Mouse (Mus musculus) right cerebral cortex, adult 2 months (tissue): Measurements from ENCODE around the gene Ccdc184.
A peak's percentile ranks its signal among the peaks of the same experiment; 100 is the strongest.

Source experiments
- DNase-seq, 2 experiments: peaks; one replicate each; pipeline ENCODE4 v3.0.0; 2021 to 2022; ENCODE audit warnings: low spot score in 2 of 2

The Ccdc184 gene

DNA sequence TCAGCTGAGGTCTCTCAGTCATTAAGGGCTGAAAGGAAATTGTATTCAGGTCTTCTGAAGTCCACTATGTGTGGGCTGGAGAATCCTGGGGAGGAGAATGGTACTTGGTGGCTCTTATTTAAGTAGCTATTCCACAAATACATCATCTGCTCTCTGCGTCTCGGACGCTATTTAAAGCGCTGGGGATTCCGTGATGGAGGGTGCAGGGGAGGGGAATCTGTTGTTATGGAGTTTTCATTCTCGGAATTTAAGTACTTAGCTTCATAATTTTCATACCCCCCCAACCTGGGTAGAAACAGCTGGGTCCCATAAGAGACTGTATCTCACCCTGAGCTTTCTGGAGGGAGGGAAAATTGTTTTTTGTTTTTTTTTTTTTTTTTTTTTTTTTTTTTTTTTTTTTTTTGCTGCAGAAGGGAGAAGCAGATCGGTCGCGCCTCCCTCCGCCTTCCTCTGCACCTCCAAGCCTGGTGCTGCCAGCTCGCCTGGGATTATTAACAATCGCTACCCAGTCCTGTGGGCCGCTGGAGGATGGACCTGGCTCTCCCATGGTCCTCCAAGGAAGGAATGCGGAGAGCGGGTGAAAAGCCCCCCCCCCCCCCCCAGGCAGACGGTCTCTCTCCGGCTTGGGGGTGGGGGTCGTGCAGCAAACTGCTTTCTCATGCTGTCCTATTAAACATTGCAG lies at the start of gene Ccdc184:
TSS of gene Ccdc184 (plus strand) at position 196 of the 682 bp plus-strand sequence.
- peak; percentile 33 to 47 for DNase-seq

DNA sequence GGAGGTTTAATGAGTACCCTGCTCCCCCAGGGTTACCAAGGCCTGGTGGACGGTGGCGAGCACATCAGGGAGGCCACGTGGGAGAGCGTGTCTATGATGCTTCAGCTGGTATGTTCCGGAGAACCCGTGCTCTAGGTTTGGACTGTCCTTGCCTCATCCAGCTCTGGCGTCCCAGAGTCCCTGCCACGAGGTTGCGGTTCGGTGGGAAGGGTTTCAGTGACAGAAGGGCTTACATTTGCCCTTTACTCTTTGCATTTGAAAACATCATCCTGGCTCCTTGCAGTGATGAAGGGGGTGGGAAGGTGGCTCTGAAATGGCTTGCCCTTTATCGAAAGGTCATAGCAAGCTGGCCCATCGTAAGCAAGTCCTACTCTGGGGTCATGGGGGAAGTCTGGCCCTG lies 47.6 kb upstream of the Ccdc184 start:
- no peak for DNase-seq

DNA sequence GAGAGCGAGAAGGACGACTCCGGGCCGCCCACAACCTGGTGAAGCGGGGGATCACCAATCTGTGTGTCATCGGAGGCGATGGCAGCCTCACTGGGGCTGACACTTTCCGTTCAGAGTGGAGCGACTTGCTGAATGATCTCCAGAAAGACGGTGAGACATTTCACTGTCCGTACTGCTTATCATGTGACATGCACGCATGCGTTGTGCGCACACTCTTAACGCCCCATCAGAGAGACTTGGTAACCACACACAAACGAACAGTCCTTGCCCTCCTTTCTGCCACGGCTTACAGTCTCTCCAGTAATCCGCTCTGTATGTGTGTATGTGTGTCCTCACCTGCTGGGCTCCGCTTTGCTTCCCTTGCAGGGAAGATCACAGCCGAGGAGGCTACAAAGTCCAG lies 46.1 kb upstream of the Ccdc184 start:
- DNase-seq, result no peak

DNA sequence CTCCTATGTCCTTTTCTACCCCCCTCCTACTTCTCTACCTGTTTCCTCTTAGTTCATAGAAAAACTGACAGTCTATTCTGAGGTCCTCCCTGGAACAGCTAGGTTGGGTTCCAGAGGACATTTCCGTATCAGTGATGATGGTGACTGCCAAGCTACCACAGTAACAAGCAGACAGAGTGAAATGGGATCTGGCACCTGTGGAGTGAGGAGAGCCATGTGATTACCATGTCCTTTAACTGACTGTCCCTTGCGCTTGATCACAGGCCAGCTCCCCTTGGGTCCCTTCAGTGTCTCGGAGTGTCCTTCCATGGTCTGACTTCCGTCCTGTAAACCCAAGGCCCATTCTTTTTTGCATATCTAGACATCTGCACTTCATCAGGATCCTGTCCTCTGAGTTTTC lies 36.0 kb upstream of the Ccdc184 start:
- no peak for DNase-seq

DNA sequence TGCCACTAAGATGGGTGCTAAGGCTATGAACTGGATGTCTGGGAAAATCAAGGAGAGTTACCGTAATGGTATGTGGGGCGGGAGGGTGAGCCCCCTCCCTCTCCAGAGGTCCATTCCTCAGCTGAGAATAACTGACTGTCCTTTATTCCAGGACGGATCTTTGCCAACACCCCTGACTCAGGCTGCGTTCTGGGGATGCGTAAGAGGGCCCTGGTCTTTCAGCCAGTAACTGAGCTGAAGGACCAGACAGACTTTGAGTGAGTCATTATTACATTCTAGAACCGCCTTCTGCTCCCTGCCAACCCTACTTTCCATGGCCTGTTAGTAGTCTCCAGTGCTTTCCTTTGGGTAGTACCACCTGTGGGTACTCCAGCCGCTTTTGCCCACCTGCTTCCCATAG lies 35.5 kb upstream of the Ccdc184 start:
- no peak for DNase-seq

DNA sequence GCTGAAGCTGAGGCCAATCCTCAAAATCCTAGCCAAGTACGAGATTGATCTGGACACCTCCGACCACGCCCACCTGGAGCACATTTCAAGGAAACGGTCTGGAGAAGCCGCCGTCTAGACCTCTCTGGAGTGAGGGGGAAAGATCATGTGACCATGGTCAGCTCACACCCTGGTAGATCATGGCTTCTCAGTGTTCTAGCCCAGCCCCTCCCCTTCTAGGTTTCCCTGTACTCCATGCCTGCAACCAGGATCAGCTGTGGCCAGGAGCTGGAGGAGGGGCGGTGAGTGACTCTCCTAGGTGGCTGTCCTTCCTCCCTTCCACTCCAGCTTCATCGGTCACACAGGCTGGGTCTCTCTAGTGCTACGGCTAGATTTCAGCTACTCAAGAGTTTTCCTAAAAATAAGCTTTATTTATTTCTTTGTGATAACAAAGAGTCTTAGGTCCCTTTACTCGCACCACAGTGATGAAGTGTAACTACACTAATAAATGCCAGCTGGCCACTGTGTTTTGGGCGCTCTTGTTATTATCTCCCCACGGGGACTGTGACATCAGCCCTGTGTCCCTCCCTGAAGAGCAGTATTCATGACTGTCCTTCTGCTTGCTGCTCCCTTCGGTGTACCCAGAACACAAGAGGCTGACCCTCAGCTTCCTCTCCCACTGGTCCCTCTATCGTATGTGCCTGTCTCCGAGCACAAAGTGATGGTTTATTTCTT lies 34.9 kb upstream of the Ccdc184 start:
- DNase-seq, result no peak

DNA sequence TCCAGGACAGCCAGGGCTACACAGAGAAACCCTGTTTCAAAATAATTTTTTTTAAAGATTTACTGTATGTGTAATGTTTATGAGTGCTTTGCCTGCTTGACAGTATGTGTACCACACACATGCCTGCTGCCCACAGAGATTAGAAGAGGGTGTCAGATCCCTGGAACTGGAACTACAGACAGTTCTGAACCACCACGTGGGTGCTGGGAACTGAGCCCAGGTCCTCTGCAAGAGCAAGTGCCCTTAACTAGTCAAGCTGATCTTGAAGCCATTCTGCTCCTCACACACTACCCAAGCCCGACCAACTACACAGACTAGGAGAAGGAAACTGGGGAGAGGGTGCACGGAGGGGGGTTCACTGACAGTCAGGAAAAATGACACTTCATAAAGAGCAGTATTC lies 33.5 kb upstream of the Ccdc184 start:
- DNase-seq, result no peak

DNA sequence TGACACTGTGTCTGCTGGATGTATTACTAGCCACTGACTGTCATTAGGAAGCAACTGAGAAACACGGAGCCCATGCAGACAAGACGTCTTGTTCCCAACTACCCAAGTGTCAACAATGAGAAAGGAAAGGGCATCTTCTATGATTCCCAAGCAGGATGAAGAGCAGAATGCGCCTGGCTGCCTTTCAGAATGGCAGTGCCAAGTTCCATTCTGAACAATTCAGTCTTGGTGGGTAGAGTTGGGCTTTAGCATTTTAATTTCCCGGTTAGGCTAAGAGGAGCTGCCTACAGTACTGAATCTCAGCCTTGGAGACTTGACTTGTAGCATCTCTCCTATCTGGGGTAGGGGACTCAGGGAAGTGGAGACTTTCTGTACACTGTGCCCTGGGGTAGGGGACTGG lies 32.9 kb upstream of the Ccdc184 start:
- no peak for DNase-seq

DNA sequence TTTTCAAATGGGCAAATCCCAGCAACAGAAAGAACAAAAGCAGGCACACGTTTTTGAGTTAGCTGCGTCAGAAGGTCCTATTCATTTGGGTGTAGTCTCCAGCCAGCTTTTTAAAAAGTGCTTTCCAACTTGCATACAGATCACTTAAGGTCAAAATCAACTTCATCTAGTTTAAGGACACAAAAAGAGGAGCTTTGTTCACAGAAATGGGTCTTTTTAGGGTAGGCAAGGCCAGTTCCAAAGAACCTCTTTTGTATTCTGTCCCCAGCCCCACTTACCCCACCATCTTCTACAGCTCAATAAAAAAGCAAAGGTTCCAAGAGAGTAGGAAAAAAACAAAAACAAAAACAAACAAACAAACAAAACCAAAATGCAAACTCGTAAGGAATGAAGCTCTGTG lies 32.3 kb upstream of the Ccdc184 start:
- no peak for DNase-seq

DNA sequence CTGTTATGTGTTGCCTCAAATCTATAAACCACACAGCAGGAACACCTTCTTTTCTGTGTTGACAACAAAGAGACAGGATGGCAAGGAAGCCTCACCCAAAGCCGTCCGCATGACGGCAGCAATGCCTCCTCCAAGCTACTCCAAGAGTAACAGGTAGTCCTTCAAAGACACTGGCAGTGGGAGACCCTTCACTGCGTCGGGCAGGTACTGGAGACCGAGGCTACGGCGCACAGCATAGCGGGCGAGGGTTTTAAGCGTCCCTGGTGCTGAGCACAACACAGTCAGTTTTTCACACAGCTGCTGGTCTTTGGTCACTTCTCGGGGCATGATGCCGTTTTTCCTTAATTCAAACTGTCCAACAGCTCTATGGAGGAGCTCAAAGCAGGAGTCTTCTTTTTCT lies 31.3 kb upstream of the Ccdc184 start:
- DNase-seq, result no peak

DNA sequence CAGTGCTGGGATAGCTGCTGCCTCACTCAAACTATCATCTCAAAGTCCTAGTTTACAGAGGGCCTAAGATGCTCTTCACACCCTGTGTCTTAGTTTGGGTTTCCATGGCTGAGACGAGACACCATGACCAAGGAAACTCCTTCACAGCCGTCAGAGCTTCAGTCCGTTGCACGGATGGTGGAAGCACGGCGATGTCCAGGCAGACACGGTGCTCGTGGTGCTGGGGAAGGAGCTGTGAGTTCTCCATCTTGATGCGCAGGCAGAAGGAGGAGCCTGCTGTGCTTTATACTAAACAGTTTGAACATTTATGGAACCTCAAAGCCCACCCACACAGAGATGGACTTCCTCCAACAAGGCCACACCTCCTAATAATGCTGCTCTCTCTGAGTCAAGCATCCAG lies 30.1 kb upstream of the Ccdc184 start:
- DNase-seq, result no peak

DNA sequence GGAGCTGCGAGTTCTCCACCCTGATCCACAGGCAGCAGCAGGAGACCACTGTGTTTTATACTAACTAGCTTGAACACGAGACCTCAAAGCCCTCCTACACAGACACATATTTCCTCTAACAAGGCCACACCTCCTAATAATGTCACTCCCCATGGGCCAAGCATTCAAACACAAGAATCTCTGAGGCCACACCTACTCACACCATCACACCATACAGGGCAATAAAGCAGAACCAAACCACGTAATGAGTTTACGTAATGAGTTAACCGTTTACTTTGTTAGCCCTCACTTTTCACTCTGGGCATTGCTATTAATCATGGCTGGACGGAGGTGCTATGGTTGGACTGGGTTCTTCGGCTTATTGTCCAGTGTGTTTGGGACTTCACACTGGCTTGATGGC lies 27.2 kb upstream of the Ccdc184 start:
- no peak for DNase-seq

DNA sequence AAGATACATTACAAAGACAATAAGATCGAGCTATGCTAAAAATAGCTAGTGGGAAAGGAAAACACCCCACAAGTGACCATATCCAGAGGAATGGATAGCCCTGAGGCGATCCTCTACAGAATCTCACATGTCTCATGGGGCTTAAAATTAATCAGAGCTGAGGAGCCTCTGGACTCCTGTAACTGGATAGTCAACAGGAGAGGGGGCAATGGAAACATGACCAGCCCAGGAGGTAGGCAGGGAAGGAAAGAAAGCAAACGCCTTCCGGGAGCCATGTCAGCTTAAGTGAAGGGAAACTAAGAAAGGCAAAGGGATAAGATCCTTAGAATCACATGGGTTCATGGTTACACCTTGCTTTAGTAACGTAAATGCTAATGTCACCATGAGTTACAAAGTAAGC lies 26.1 kb upstream of the Ccdc184 start:
- DNase-seq, result no peak

DNA sequence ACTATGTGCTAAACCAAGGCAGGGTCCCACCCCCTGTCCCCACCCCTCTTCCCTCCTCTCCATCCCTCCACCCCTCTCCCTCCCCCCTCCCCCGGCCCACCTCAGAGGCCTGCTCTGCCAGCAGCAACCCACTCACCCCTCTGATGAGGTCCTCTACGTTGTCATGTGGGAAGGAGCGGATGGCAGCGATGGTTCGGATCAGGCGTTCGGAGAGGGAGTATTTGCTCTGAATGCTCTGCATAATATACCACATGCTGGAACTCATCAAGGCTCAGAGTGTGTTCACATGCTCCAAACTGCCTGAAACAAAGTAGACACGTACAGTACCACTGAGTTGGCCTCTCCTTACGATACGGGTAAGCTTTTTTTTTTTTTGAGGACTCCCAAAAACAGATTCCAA lies 24.4 kb upstream of the Ccdc184 start:
- DNase-seq, result no peak

DNA sequence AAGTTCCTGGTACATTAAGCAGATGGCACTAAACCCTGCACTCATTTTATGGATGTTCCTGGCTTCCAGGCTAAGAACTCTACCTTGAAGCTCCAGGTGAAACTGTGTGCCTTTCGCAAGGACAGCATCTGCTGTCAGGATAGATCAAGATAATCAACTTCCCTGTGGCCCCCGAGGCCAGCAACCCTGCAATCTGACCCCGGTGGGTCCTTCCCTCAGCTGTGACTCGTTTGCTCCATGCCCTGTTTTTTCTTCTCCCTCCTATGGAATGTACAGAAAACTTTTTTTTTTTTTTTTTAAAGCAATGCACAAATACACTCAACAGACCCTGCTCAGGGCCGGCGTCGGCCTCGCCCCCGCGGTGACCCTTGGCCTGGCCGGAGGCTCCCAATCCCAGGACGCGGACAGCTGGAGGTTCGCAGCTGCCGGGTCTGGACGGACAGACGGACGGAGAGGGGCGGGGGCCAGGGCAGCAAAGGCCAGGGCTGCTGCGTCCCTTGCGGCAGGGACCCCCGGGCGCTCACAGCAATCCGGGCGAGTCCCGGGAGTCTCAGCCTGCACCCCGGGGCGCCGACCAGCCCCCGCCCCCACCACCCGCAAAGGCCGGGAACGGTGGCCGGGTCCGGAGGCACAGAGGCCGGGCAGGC lies 22.0 kb upstream of the Ccdc184 start:
- DNase-seq, result no peak

DNA sequence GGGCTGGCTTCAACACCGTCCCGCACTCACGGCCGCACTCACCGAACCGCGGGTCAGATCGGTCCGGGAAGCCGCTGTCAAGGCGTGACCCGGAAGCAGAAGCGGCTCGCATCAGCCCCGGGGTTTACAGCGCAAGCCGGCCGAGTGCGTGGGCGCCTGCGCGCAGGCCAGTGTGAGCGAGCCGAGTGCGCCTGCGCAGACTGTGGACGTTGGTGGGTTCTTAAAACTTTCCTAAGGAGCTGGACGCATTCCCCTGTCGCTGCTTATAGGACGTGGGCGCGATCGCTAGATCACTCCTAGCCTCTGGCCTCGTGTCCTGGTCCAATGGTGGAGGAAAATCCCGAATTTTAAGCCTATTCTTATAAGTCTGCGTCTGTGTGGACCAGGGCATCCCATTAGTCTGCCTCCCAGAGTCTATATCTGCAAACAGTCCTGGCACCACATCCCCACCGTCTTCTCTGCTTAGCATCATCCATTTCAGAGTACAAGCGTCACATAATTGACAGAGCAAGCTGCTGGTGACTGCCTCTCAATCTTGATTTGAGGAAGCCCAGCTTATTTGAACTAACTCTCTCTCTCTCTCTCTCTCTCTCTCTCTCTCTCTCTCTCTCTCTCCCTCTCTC lies 21.3 kb upstream of the Ccdc184 start:
- peak; percentile 95 to 96 for DNase-seq

DNA sequence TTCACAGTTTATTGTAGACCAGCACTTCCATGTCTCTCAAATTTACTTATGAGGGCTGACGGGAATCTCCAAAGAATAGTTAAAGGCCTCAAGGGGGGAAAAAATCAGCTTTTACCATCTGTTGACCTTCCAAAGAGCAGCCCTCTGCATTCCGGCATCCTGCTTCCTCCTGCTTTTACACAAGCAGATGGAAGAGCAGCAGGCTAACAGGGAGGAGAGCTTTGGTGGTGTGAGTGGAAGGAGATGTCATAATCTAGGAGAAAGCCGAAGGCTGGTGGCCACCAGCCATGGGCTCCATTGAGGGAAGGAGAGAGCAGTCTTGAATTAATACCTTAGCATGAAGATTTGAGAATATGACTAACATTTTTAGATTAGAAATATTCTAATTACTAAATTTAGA lies 18.6 kb upstream of the Ccdc184 start:
- DNase-seq, result no peak

DNA sequence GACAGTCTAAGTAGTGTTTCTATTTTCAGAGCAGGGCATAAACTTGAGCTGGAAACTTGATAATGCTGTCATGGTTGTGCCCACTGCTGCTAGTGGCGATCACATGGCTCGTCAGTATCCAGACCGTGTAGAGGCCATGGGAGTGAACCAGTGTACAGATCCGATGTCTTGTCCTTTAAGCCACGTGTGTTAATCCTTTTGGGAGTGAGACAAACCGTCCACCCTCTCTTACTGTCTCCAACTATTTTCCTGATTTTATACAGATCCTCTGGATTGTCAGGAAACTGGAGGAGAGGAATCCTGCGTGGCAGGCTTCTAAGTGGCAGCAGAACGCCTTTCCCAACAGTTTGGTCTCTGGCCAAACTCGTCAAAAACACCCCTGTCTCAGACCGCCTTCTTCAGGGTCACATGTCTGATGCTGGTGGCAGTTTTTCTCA lies 17.8 kb upstream of the Ccdc184 start:
- DNase-seq, result no peak

DNA sequence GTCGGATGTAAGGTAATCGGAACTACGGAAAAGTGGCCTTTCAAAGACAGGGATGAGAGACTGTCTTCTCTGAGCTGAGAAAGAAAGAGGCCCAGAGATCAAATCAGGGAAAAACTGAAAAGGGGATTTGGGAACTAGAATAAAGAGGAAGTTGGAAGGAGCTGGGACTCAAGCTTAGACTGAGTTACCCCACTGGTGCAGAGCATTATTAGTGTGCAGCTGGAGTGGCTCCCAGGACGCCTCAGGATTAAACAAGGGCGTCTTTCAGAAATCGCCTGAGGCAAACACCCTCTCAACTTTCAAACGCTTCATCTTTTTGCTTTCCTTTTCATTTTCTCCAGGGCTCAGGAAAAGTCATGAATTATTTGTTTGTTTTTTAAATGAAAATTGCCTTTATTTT lies 14.0 kb upstream of the Ccdc184 start:
- DNase-seq, result no peak

DNA sequence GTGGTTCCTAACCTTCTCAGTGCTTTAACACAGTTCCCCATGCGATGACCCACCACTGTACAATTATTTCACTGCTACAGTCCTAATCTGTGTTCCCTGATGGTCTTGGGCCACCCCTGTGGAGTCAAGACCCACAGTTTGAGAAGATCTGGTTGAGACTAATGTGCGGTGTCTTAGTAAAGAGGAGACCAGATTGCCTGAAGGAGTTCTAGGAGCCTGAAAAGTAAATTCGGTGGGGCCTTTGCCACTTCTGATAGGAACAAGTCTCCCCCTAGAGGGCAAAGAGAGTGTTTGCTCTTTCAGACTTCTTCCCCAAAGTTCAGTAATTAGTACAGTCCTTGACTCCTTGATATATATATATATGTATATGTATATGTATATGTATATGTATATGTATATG lies 13.3 kb upstream of the Ccdc184 start:
- no peak for DNase-seq

DNA sequence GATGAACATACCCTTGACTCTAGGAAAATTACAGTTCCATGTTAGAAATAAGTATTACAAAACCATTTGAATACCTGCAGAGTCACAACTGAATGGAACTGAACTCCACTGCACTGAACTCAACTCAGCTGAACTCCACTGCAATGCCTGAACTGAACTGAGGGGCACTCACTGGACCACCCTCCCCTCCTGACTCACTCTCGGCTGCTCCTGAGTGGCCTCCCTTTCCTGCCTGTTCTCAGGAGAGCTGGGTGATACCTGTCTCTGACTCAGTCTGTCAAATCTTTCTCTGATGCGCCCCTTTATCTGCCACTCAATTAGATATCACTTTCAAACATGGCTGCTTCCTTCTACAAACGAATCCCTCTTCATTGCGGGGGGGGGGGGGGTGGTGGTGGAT lies 12.8 kb upstream of the Ccdc184 start:
- DNase-seq, result no peak

DNA sequence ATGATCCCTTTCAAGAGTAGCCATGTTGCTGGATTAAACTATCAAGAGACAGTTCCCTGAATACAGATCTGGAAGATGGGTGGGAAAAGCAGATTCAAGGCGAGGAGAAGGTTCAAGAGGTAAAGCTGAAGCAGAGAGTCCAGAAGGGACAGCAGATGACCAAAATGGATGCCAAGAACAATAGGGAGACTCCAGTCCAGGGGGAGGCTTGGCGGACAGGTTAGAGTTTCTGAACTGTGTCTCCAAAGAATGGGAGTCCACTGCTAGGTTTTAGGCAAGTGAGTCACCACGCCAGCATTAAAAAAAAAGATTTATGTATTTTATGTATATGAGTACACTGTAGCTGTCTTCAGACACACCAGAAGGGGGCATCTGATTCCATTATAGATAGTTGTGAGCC lies 12.3 kb upstream of the Ccdc184 start:
- no peak for DNase-seq

DNA sequence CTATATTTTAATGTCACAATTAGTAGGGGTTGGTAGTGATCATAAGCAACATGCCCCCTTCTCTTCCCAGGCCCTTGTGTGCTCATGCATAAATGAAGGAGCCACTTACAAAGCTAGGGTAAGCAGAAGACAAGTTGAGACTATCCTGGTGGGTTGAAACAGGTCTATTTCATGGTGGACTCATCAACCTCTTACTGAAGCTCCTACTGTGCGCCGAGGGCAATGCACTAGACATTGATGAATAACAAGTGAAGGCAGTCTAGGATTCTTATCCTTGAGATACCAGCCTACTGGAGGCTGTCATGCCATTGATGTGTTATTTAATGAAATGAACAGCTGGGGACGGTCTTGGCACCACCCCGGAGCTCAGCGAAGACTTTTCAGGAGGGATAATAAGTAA lies 11.7 kb upstream of the Ccdc184 start:
- no peak for DNase-seq
